Mouse (Mus musculus): ENCODE results near the gene Dapk2.

GRCm38 (mm10) chr9:66217970-66218369 lies 59.9 kb downstream of the Dapk2 start:
- no peak for TF ChIP-seq CTCF (IDR thresholded peaks at IDR 0.05; ENCODE audit: low read depth, low read length)
- TF ChIP-seq POLR2A (IDR thresholded peaks at IDR 0.05; ENCODE audit: borderline replicate concordance, low read depth, low read length), result no peak
